Mouse (Mus musculus) neural tube, embryonic 15.5 days (tissue): ENCODE data around the gene 5031439G07Rik. TPM values are rescaled to one million over a fixed set of nuclear protein-coding genes. Genes with fewer than 3 reads are reported as not detected.
"Not testable (repeated sequence)": the region's sequence is repeated elsewhere in the genome, so short reads cannot be mapped to it uniquely, and the experiment has no call there.

ENCODE experiments used
- ATAC-seq: fragments of 200-750 bp; cut with Nextera tagmentation; 2 replicates; pipeline ENCODE4 v1.8.0; 2017; ENCODE audit warnings: mild to moderate bottlenecking, moderate TSS enrichment, moderate library complexity; ENCODE audit not compliant: low FRiP score
- H3K27ac ChIP-seq: fragments of 300-500 bp; sonication (generic); replicated peaks from 2 replicates; pipeline ENCODE4 v1.5.1; 2015; ENCODE audit warnings: mild to moderate bottlenecking, inconsistent platforms
- H3K27me3 ChIP-seq: fragments of 300-500 bp; sonication (generic); replicated peaks from 2 replicates; pipeline ENCODE4 v1.6.1; 2015; ENCODE audit warnings: inconsistent platforms
- H3K36me3 ChIP-seq: fragments of 300-500 bp; sonication (generic); 2 replicates; pipeline ENCODE4 v1.6.1; 2015; ENCODE audit warnings: inconsistent platforms
- H3K4me1 ChIP-seq: fragments of 300-500 bp; sonication (generic); 2 replicates; pipeline ENCODE4 v1.6.1; 2015; ENCODE audit warnings: inconsistent platforms
- H3K4me2 ChIP-seq: fragments of 300-500 bp; sonication (generic); 2 replicates; pipeline ENCODE4 v1.6.1; 2015; ENCODE audit warnings: inconsistent platforms, mild to moderate bottlenecking, moderate library complexity
- H3K4me3 ChIP-seq: fragments of 300-500 bp; sonication (generic); replicated peaks from 2 replicates; pipeline ENCODE4 v1.5.1; 2015; ENCODE audit warnings: mild to moderate bottlenecking, inconsistent platforms
- H3K9ac ChIP-seq: fragments of 300-500 bp; sonication (generic); replicated peaks from 2 replicates; pipeline ENCODE4 v1.6.1; 2015; ENCODE audit warnings: mild to moderate bottlenecking, inconsistent platforms
- H3K9me3 ChIP-seq: fragments of 300-500 bp; sonication (generic); replicated peaks from 2 replicates; pipeline ENCODE4 v1.6.1; 2016; ENCODE audit warnings: inconsistent platforms
- WGBS: fragments of 180-500 bp; shearing (Covaris S2); methylation state at CpG from one replicate; pipeline ENCODE4 v1.1.7; 2015; ENCODE audit warnings: mixed read lengths; 5-methylcytosine and 5-hydroxymethylcytosine counted together
- polyA plus RNA-seq: library from polyadenylated mRNA; unstranded; fragments of >200 nt; fragmentation: Nextera tagmentation; extraction: Ambion mirVana; gene quantifications from 2 replicates; pipeline ENCODE4 v1.2.1, GENCODE M21; 2015

Gene 5031439G07Rik
- 21.6 and 24.9 TPM in 2 replicates for polyA plus RNA-seq

- no peaks in the 10 kb centered on the region for H3K27me3 ChIP-seq
- 3% methylated on average over 55 of the region's 59 CpGs for WGBS
- H3K4me1 ChIP-seq = peaks cover 48% of the 10 kb centered on the region
- H3K9me3 ChIP-seq = no peaks in the 10 kb centered on the region
- ATAC-seq = peak; percentile 91
- H3K27ac ChIP-seq = peak within 1 kb of the TSS; percentile 87
- H3K36me3 ChIP-seq = no peaks in the 10 kb centered on the region
- peak within 1 kb of the TSS; percentile 71 for H3K4me2 ChIP-seq
- peak within 1 kb of the TSS; percentile 84 for H3K4me3 ChIP-seq
- H3K9ac ChIP-seq = peak within 1 kb of the TSS; percentile 97
Observed at GRCm38 (mm10) chr15:84987874-84988825, at the start of gene 5031439G07Rik. 5031439G07Rik (minus strand) TSS chr15:84988551.

DNA sequence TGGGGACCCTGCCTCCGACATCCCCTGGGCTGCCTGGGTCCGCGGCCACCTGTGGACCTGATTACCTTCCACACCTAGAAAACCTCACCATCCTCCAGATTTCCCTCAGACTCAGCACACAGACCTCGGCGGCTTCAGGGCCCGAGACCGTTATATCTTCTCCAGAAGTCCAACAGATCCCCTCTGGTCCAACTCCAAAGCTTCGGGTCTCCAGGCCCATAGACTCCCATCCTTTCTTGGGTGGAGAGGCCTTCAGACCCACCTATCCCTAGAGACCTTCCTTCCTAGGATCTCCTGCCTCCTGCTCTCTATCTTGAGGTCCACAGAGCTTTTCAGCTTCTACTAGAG is 49.0 kb upstream of the 5031439G07Rik start:
- peaks cover 47% of the 10 kb centered on the region for H3K4me1 ChIP-seq
- H3K4me2 ChIP-seq = peak overlapping the region; percentile 90
- ATAC-seq = no peak
- H3K9ac ChIP-seq = peak overlapping the region; percentile 78
- H3K9me3 ChIP-seq = no peaks in the 10 kb centered on the region
- H3K4me3 ChIP-seq = peak overlapping the region; percentile 79
- H3K36me3 ChIP-seq = no peaks in the 10 kb centered on the region
- no peaks in the 10 kb centered on the region; the same call in 1 of the 2 replicates for H3K27me3 ChIP-seq
- 4% methylated on average over 8 of the region's 8 CpGs for WGBS
- H3K27ac ChIP-seq = peak overlapping the region; percentile 61

- WGBS = under 1% methylated on average over 56 of the region's 75 CpGs
- Histone ChIP-seq H3K4me1 (peaks cover 42% of the 10 kb centered on the region), H3K4me3 (peak overlapping the region; percentile 79), H3K9ac (peak overlapping the region; percentile 78), H3K4me2 (peak overlapping the region; percentile 90), H3K36me3 (no peaks in the 10 kb centered on the region), H3K9me3 (no peaks in the 10 kb centered on the region), H3K27me3 (no peaks in the 10 kb centered on the region; the same call in 1 of the 2 replicates), H3K27ac (peak overlapping the region; percentile 80)
- peak; percentile 95 for ATAC-seq
Observed at GRCm38 (mm10) chr15:85036566-85037342, 48.4 kb upstream of the 5031439G07Rik start.

- 54% methylated on average over 7 of the region's 7 CpGs for WGBS
- H3K27me3 ChIP-seq, H3K27ac ChIP-seq, H3K9ac ChIP-seq, H3K36me3 ChIP-seq, H3K9me3 ChIP-seq, ATAC-seq, H3K4me2 ChIP-seq, H3K4me3 ChIP-seq: not testable (repeated sequence)
- H3K4me1 ChIP-seq = peaks cover 30% of the 10 kb centered on the region
Observed at GRCm38 (mm10) chr15:85033916-85034315, 45.6 kb upstream of the 5031439G07Rik start.

GRCm38 (mm10) chr15:85031866-85032265 is 43.5 kb upstream of the 5031439G07Rik start:
- H3K9ac ChIP-seq = no peak overlapping the region
- H3K27me3 ChIP-seq = no peaks in the 10 kb centered on the region; the same call in 1 of the 2 replicates
- no peak for ATAC-seq
- H3K9me3 ChIP-seq = no peaks in the 10 kb centered on the region
- no peak overlapping the region for H3K27ac ChIP-seq
- H3K36me3 ChIP-seq = no peaks in the 10 kb centered on the region
- WGBS = 54% methylated on average over 3 of the region's 3 CpGs
- no peak overlapping the region for H3K4me2 ChIP-seq
- H3K4me3 ChIP-seq = no peak overlapping the region
- H3K4me1 ChIP-seq = peaks cover 11% of the 10 kb centered on the region

- not testable (repeated sequence) for H3K9me3 ChIP-seq, H3K4me2 ChIP-seq, H3K4me3 ChIP-seq, H3K27me3 ChIP-seq, H3K27ac ChIP-seq, H3K36me3 ChIP-seq, H3K4me1 ChIP-seq, H3K9ac ChIP-seq, ATAC-seq
- WGBS = 82% methylated on average over 1 of the region's 1 CpGs
Observed at GRCm38 (mm10) chr15:85030643-85031042, 42.3 kb upstream of the 5031439G07Rik start.

DNA sequence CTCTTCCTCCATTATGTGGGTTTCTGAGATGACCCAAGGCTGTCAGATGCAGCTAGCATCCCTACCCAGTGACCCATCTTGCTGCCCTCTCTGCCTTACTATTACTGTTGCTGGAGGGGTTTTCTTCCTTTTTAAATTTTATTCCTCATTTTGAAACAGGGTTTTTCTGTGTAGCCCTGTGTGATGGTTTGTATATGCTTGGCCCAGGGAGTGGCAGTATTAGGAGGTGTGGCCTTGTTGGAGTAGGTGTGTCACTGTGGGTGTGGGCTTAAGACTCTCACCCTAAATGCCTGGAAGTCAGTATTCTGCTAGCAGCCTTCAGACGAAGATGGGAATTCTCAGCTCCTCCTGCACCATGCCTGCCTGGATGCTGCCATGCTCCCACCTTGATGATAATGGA is 40.3 kb upstream of the 5031439G07Rik start, which contains the start of gene Fam118a:
Fam118a (plus strand) TSS at position 301 of the 400 bp plus-strand sequence.
- H3K9ac ChIP-seq, H3K27me3 ChIP-seq, H3K4me1 ChIP-seq, H3K4me3 ChIP-seq, H3K36me3 ChIP-seq, H3K9me3 ChIP-seq, H3K4me2 ChIP-seq, H3K27ac ChIP-seq, ATAC-seq: not testable (repeated sequence)
- 65% methylated on average over 1 of the region's 1 CpGs for WGBS

DNA sequence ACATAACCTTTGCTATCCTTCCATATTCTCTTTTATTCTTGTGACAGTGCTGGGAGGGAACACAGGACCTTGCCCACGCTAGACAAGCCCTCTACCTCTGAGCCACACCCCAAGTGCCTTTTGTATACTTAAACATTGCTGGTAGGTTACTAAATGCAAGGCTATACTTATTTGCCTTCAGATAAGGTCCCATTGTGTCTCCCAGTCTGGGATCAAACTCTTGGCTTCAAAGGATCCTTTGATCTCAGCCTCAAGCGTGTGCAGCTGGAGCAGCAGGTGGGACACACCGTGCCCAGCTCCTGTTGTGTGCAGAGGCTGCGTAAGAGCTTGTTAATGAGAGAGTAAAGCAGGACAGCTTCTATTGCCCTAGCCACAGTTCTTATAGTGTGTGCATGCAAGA is 39.4 kb upstream of the 5031439G07Rik start:
- no peaks in the 10 kb centered on the region for H3K9me3 ChIP-seq
- no peak for ATAC-seq
- 41% methylated on average over 4 of the region's 4 CpGs for WGBS
- H3K4me1 ChIP-seq = no peaks in the 10 kb centered on the region
- no peak overlapping the region for H3K4me3 ChIP-seq
- no peaks in the 10 kb centered on the region for H3K27me3 ChIP-seq
- no peak overlapping the region for H3K4me2 ChIP-seq
- no peaks in the 10 kb centered on the region for H3K36me3 ChIP-seq
- no peak overlapping the region for H3K9ac ChIP-seq
- H3K27ac ChIP-seq = no peak overlapping the region

- H3K27ac ChIP-seq = no peak overlapping the region
- no peak overlapping the region for H3K9ac ChIP-seq
- ATAC-seq = no peak
- H3K27me3 ChIP-seq = no peaks in the 10 kb centered on the region
- no peaks in the 10 kb centered on the region for H3K36me3 ChIP-seq
- H3K4me1 ChIP-seq = no peaks in the 10 kb centered on the region
- WGBS = 86% methylated on average over 4 of the region's 4 CpGs
- H3K9me3 ChIP-seq = no peaks in the 10 kb centered on the region
- no peak overlapping the region for H3K4me3 ChIP-seq
- H3K4me2 ChIP-seq = no peak overlapping the region
Observed at GRCm38 (mm10) chr15:85026197-85026596, 37.8 kb upstream of the 5031439G07Rik start.

DNA sequence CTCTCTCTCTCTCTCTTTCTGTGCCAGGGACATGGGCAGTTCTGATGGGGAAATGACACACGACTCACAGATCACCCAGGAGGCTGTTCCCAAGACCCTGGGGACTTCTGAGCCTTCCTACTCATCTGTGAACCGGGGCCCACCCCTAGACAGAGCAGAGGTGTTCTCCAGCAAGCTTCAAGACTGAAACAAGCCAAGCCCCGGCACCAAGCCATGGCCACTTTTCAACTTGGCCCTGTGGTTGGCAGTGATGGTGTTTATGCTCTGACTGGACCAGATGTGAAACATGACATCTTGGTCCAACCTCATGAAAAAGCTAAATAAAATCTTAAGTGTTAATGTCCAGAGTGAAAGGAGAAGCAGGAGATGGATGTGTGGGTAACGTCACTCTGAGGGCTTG is 33.9 kb upstream of the 5031439G07Rik start:
- Histone ChIP-seq H3K4me3 (no peak overlapping the region), H3K4me2 (no peak overlapping the region), H3K9me3 (no peaks in the 10 kb centered on the region), H3K36me3 (no peaks in the 10 kb centered on the region), H3K4me1 (peaks cover 3% of the 10 kb centered on the region), H3K27me3 (no peaks in the 10 kb centered on the region), H3K27ac (no peak overlapping the region), H3K9ac (no peak overlapping the region)
- no peak for ATAC-seq
- WGBS = 71% methylated on average over 4 of the region's 4 CpGs

- Histone ChIP-seq H3K4me3 (peak within 1 kb of the TSS; percentile 21), H3K9me3 (no peaks in the 10 kb centered on the region), H3K9ac (0 out of 2 replicates have a peak within 1 kb of the TSS, but pooled peaks have one; percentile 32), H3K36me3 (no peaks in the 10 kb centered on the region), H3K27ac (no peak within 1 kb of the TSS), H3K27me3 (0 out of 2 replicates have a peak, but pooled peaks cover 6% of the 10 kb centered on the region), H3K4me1 (peaks cover 15% of the 10 kb centered on the region), H3K4me2 (peak within 1 kb of the TSS; percentile 51)
- 10% methylated on average over 21 of the region's 21 CpGs for WGBS
- ATAC-seq = 0 out of 2 replicates have a peak, but pooled peaks have one; percentile 50
Observed at GRCm38 (mm10) chr15:85016951-85017664, 28.8 kb upstream of the 5031439G07Rik start, which contains the start of gene Upk3a. Upk3a (plus strand) TSS chr15:85017141.
